Mouse (Mus musculus) left cerebral cortex, adult 9 months (tissue): ENCODE data around the gene Lss.

Experiments
- DNase-seq, 2 experiments: peaks; one replicate each; pipeline ENCODE4 v3.0.0; 2022; ENCODE audit warnings: low spot score in 2 of 2

The Lss gene

DNA sequence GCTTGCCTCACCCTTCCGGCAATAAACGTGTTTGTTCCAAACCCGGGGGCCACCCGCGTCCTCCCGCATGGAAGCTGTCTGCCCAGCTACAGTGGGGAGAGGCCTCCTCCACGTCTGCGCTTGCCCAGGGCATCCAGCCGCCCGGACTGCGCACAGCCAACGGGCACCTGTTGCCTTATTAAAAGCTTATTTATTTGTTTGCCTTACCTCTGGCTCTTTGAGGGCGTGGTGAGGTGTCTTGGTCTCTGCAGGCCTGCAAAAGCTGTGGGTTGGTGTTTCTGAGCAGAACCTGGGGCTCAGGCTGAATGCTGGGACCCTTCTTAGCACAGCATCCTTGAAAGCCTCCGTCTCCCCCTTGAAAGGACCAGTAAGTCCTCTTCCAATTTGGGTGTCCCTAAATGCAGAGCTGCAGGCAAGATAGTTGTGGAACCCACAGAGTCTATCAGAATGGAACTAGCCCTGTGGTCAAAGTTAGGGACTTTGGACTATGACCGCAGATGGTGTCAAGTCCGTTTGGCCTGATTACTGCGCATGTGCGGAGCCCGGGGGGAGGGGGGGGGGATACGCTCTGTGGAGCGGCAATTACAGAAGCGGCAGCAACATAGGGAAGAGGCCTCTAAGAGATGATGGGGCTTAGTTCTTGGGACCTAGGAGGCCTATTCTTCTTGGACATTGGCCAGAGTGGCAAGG is 38.8 kb downstream of the Lss start:
- DNase-seq = no peak

- DNase-seq = no peak
Observed at GRCm38 (mm10) chr10:76571070-76571469, 39.7 kb downstream of the Lss start.

DNA sequence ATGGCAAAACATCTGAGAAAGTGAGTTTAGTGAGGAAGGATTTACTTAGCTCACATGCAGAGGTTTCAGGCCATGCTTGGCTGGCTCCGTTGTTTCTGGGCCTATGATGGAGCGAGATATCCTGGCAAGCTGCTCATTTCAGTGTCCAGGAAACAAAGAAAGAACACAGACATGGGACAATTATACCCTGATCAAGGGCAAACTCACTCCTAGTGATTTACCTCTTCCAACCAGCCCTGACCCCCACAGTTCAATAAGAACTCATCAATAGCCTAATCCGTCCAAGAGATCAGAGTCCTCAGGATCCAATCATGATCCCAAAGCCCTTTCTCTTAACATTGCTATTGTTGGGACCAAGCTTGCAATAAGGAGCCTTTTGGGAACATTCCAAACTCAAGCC is 40.8 kb downstream of the Lss start:
- DNase-seq = no peak

GRCm38 (mm10) chr10:76575374-76575773 is 44.0 kb downstream of the Lss start, which contains the start of gene Ftcd:
Ftcd (plus strand) TSS chr10:76575648.
- no peak for DNase-seq

GRCm38 (mm10) chr10:76576920-76577319 is 45.5 kb downstream of the Lss start:
- no peak for DNase-seq

DNA sequence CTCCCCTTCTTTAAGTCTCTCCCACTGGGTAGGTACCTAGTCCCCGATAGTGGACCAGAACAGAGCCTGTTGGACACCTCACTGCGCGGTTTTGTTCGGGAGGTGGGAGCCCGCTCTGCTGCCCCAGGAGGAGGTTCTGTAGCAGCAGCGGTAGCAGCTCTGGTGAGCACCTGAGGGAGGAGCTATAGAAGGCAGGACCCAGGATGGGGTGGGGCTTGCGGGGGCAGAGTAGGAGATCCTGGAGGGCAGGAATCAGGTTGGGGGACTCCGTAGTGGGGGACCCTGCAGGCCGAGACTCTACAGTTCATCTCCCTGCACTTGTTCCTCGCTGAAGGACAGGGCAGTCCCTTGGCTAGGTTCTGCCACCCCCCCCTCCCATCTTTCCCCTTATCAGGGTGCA is 52.8 kb downstream of the Lss start:
- DNase-seq = no peak

- DNase-seq = no peak
Observed at GRCm38 (mm10) chr10:76586190-76586589, 54.8 kb downstream of the Lss start.

GRCm38 (mm10) chr10:76590197-76590596 is 58.8 kb downstream of the Lss start:
- DNase-seq = no peak

- no peak for DNase-seq
Observed at GRCm38 (mm10) chr10:76596338-76596737, 65.0 kb downstream of the Lss start.

- no peak for DNase-seq
Observed at GRCm38 (mm10) chr10:76602690-76603089, 71.3 kb downstream of the Lss start.
